Mouse (Mus musculus): ENCODE data around the gene Foxi2.

DNA sequence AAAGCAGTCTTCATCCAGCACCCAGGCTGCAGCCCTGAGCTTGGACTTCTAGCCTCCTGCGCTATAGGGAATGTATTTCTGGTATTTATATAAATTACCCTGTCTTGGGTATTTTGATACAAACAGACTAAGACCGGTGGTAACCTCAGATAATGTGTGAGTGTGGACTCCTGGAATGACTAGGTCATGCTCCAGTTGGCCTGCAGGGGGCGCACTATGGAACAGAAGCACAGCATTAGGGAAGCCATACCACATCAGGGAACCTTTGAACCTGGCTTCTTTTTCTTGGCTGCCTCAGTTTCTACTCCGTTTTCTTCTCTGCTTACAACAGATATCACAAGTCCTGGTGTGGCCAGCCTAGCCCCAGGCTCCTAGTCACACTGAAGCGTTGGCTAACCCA, 33.2 kb upstream of the Foxi2 start:
- TF ChIP-seq CTCF (IDR thresholded peaks at IDR 0.05; ENCODE audit: insufficient read depth, low read depth, low read length) (no peak), POLR2A (IDR thresholded peaks at IDR 0.05; ENCODE audit: insufficient read depth, low read depth, low read length) (no peak)

Data from olfactory bulb, adult 2 months (tissue).